Mouse (Mus musculus) 3134 (cell line): ENCODE measurements around the gene Psmb10.
A peak's percentile ranks its signal among the peaks of the same experiment; 100 is the strongest.

Experiments
- DNase-seq: peaks from one replicate; pipeline ENCODE4 v3.0.0-alpha.2; 2011; ENCODE audit warnings: low spot score; ENCODE audit not compliant: insufficient read length; ENCODE audit errors: extremely low read depth

The Psmb10 gene

GRCm38 (mm10) chr8:105942026-105942425 is 3.8 kb upstream of the Psmb10 start:
- DNase-seq: no peak

GRCm38 (mm10) chr8:105937496-105938305 is 543 bp downstream of the Psmb10 start:
- peak; percentile 60 for DNase-seq

- peak; percentile 90 for DNase-seq
These were observed 1.3 kb downstream of the Psmb10 start for GRCm38 (mm10) chr8:105936866-105937475.

GRCm38 (mm10) chr8:105935863-105936603 is 2.2 kb downstream of the Psmb10 start:
- no peak for DNase-seq

GRCm38 (mm10) chr8:105935105-105935504 is 3.1 kb downstream of the Psmb10 start:
- no peak for DNase-seq

GRCm38 (mm10) chr8:105933762-105934161 is 4.5 kb downstream of the Psmb10 start, which contains the start of gene Ctrl:
Gene Ctrl (minus strand): TSS chr8:105933862.
- no peak for DNase-seq

GRCm38 (mm10) chr8:105932525-105932924 is 5.7 kb downstream of the Psmb10 start:
- no peak for DNase-seq

GRCm38 (mm10) chr8:105931271-105931670 is 7.0 kb downstream of the Psmb10 start:
- DNase-seq: no peak

- peak; percentile 51 for DNase-seq
These were observed 7.6 kb downstream of the Psmb10 start for GRCm38 (mm10) chr8:105930602-105931001.

- DNase-seq: no peak
These were observed 13.1 kb downstream of the Psmb10 start for GRCm38 (mm10) chr8:105925123-105925522.

GRCm38 (mm10) chr8:105919390-105919789 is 18.9 kb downstream of the Psmb10 start:
- DNase-seq: no peak

- no peak for DNase-seq
These were observed 37.2 kb downstream of the Psmb10 start for GRCm38 (mm10) chr8:105900941-105901616.

GRCm38 (mm10) chr8:105900180-105900940 is 37.9 kb downstream of the Psmb10 start, which contains the start of gene Pskh1:
Gene Pskh1 (plus strand): TSS chr8:105900441.
- DNase-seq: peak; percentile 92

GRCm38 (mm10) chr8:105897801-105898480 is 40.3 kb downstream of the Psmb10 start:
- no peak for DNase-seq

GRCm38 (mm10) chr8:105893339-105893738 is 44.9 kb downstream of the Psmb10 start, which contains the start of gene Nrn1l:
Gene Nrn1l (plus strand): TSS chr8:105893567.
- DNase-seq: peak; percentile 59

GRCm38 (mm10) chr8:105892432-105892831 is 45.8 kb downstream of the Psmb10 start:
- DNase-seq: no peak

- DNase-seq: no peak
These were observed 47.4 kb downstream of the Psmb10 start for GRCm38 (mm10) chr8:105890870-105891269.

- no peak for DNase-seq
These were observed 48.3 kb downstream of the Psmb10 start for GRCm38 (mm10) chr8:105889756-105890465.
